Mouse (Mus musculus): ENCODE measurements around the gene Pgam5.

The Pgam5 gene

GRCm38 (mm10) chr5:110230401-110230779 is 39.3 kb downstream of the Pgam5 start:
- peak; percentile 12 for DNase-seq (ENCODE audit: low read depth, low spot score)

GRCm38 (mm10) chr5:110227336-110227883 is 42.3 kb downstream of the Pgam5 start:
- DNase-seq (ENCODE audit: low read depth, low spot score) = peak; percentile 99

- DNase-seq (ENCODE audit: low read depth, low spot score) = no peak
Measured at GRCm38 (mm10) chr5:110225056-110225455, 44.7 kb downstream of the Pgam5 start.

- DNase-seq (ENCODE audit: low read depth, low spot score) = no peak
Measured at GRCm38 (mm10) chr5:110222757-110223156, 47.0 kb downstream of the Pgam5 start.

GRCm38 (mm10) chr5:110220331-110220730 is 49.4 kb downstream of the Pgam5 start:
- peak; percentile 59 for DNase-seq (ENCODE audit: low read depth, low spot score)

- DNase-seq (ENCODE audit: low read depth, low spot score) = no peak
Measured at GRCm38 (mm10) chr5:110216780-110217179, 52.9 kb downstream of the Pgam5 start.

- no peak for DNase-seq (ENCODE audit: low read depth, low spot score)
Measured at GRCm38 (mm10) chr5:110211312-110211711, 58.4 kb downstream of the Pgam5 start.
